Mouse (Mus musculus) forebrain, embryonic 13.5 days (tissue): Measurements from ENCODE around the gene Polq. TPM values are rescaled to one million over a fixed set of nuclear protein-coding genes. Genes with fewer than 3 reads are reported as not detected.
"Not testable (repeated sequence)": the region's sequence is repeated elsewhere in the genome, so short reads cannot be mapped to it uniquely, and the experiment has no call there.

ENCODE experiments used
- ATAC-seq: fragments of 200-750 bp; cut with Nextera tagmentation; 2 replicates; pipeline ENCODE4 v1.8.0; 2017
- H3K27ac ChIP-seq: fragments of 300-500 bp; sonication (generic); 2 replicates; pipeline ENCODE4 v1.5.1; 2015; ENCODE audit warnings: inconsistent platforms, mild to moderate bottlenecking, moderate library complexity
- H3K27me3 ChIP-seq: fragments of 300-500 bp; sonication (generic); 2 replicates; pipeline ENCODE4 v1.6.1; 2015; ENCODE audit warnings: mild to moderate bottlenecking, inconsistent platforms
- H3K36me3 ChIP-seq: fragments of 300-500 bp; sonication (generic); 2 replicates; pipeline ENCODE4 v1.6.1; 2015; ENCODE audit warnings: mild to moderate bottlenecking, inconsistent platforms; ENCODE audit not compliant: poor library complexity, severe bottlenecking
- H3K4me1 ChIP-seq: fragments of 300-500 bp; sonication (generic); 2 replicates; pipeline ENCODE4 v1.6.1; 2015; ENCODE audit warnings: inconsistent platforms
- H3K4me2 ChIP-seq: fragments of 300-500 bp; sonication (generic); 2 replicates; pipeline ENCODE4 v1.6.1; 2015; ENCODE audit warnings: inconsistent platforms, mild to moderate bottlenecking, moderate library complexity
- H3K4me3 ChIP-seq: fragments of 300-500 bp; sonication (generic); 2 replicates; pipeline ENCODE4 v1.5.1; 2015; ENCODE audit warnings: mild to moderate bottlenecking, inconsistent platforms
- H3K9ac ChIP-seq: fragments of 300-500 bp; sonication (generic); 2 replicates; pipeline ENCODE4 v1.6.1; 2015; ENCODE audit warnings: mild to moderate bottlenecking, inconsistent platforms
- H3K9me3 ChIP-seq: fragments of 300-500 bp; sonication (generic); replicated peaks from 2 replicates; pipeline ENCODE4 v1.6.1; 2016; ENCODE audit warnings: inconsistent platforms
- WGBS: fragments of 180-500 bp; shearing (Covaris S2); methylation state at CpG from one replicate; pipeline ENCODE4 v1.1.7; 2015; 5-methylcytosine and 5-hydroxymethylcytosine counted together
- polyA plus RNA-seq: library from polyadenylated mRNA; unstranded; fragments of >200 nt; fragmentation: Nextera tagmentation; extraction: Ambion mirVana; gene quantifications from 2 replicates; pipeline ENCODE4 v1.2.1, GENCODE M21; 2015

The Polq gene
- polyA plus RNA-seq, 1 experiment from 2014 or later, result 9.2 TPM

DNA sequence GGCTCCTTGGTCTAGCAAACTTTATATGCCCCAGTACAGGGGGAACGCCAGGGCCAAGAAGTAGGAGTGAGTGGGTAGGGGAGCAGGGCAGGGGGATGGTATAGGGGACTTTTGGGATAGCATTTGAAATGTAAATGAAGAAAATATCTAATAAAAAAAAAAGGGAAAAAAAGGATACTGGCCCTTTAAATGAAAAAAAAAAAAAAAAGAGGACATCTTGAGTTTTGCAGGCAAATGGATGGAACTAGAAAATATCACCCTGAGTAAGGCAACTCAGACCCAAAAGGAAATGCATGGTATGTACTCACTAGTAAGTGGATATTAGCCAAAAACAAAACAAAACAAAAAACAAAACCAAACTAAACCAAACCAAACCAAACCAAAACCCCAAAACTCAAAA is 113.6 kb downstream of the Polq start:
- H3K4me2 ChIP-seq, H3K9me3 ChIP-seq, H3K4me3 ChIP-seq, ATAC-seq, H3K36me3 ChIP-seq, H3K4me1 ChIP-seq, H3K27me3 ChIP-seq, H3K9ac ChIP-seq, H3K27ac ChIP-seq: not testable (repeated sequence)
- WGBS, result 97% methylated on average over 1 of the region's 1 CpGs

Other genes starting within 250 kb of the Polq start
- gene Slc15a2, start 226.8 kb upstream of the Polq start, polyA plus RNA-seq, result 13.0 and 14.6 TPM in 2 replicates
- gene Iqcb1, start 183.4 kb upstream of the Polq start, polyA plus RNA-seq, result 60.3 and 60.4 TPM in 2 replicates
- gene Eaf2, start 136.8 kb upstream of the Polq start, polyA plus RNA-seq, result 0.71 and 0.99 TPM in 2 replicates
- 93.8 and 97.1 TPM in 2 replicates for gene Golgb1, start 136.6 kb upstream of the Polq start, polyA plus RNA-seq
- 1.5 and 1.7 TPM in 2 replicates for gene Hcls1, start 76.8 kb upstream of the Polq start, polyA plus RNA-seq
- 0.05 and 0.13 TPM in 2 replicates for gene Fbxo40, start 21.3 kb upstream of the Polq start, polyA plus RNA-seq